Mouse (Mus musculus) midbrain, embryonic 13.5 days (tissue): ENCODE measurements around the gene Commd1. TPM values are rescaled to one million over a fixed set of nuclear protein-coding genes. Genes with fewer than 3 reads are reported as not detected.

Source experiments
- ATAC-seq: fragments of 200-750 bp; cut with Nextera tagmentation; 2 replicates; pipeline ENCODE4 v1.8.0; 2017; ENCODE audit warnings: mild to moderate bottlenecking, moderate TSS enrichment, moderate library complexity
- H3K27ac ChIP-seq: fragments of 300-500 bp; sonication (generic); 2 replicates; pipeline ENCODE4 v1.5.1; 2015; ENCODE audit warnings: inconsistent platforms, mild to moderate bottlenecking, moderate library complexity
- H3K27me3 ChIP-seq: fragments of 300-500 bp; sonication (generic); 2 replicates; pipeline ENCODE4 v1.6.1; 2015; ENCODE audit warnings: mild to moderate bottlenecking, inconsistent platforms
- H3K36me3 ChIP-seq: fragments of 300-500 bp; sonication (generic); 2 replicates; pipeline ENCODE4 v1.6.1; 2015; ENCODE audit warnings: mild to moderate bottlenecking, inconsistent platforms
- H3K4me1 ChIP-seq: fragments of 300-500 bp; sonication (generic); replicated peaks from 2 replicates; pipeline ENCODE4 v1.6.1; 2015; ENCODE audit warnings: inconsistent platforms
- H3K4me2 ChIP-seq: fragments of 300-500 bp; sonication (generic); replicated peaks from 2 replicates; pipeline ENCODE4 v1.6.1; 2015; ENCODE audit warnings: moderate library complexity, mild to moderate bottlenecking, inconsistent platforms
- H3K4me3 ChIP-seq: fragments of 300-500 bp; sonication (generic); replicated peaks from 2 replicates; pipeline ENCODE4 v1.5.1; 2015; ENCODE audit warnings: mild to moderate bottlenecking, inconsistent platforms
- H3K9ac ChIP-seq: fragments of 300-500 bp; sonication (generic); replicated peaks from 2 replicates; pipeline ENCODE4 v1.6.1; 2015; ENCODE audit warnings: mild to moderate bottlenecking, inconsistent platforms
- H3K9me3 ChIP-seq: fragments of 300-500 bp; sonication (generic); 2 replicates; pipeline ENCODE4 v1.6.1; 2016; ENCODE audit warnings: mild to moderate bottlenecking, inconsistent platforms
- WGBS: fragments of 180-500 bp; shearing (Covaris S2); methylation state at CpG from one replicate; pipeline ENCODE4 v1.1.7; 2015; 5-methylcytosine and 5-hydroxymethylcytosine counted together
- polyA plus RNA-seq: library from polyadenylated mRNA; unstranded; fragments of >200 nt; fragmentation: Nextera tagmentation; extraction: Ambion mirVana; gene quantifications from 2 replicates; pipeline ENCODE4 v1.2.1, GENCODE M21; 2015

Gene Commd1
- polyA plus RNA-seq, 1 experiment from 2014 or later: 307 TPM

- H3K4me3 ChIP-seq: no peak overlapping the region
- no peak overlapping the region for H3K4me2 ChIP-seq
- H3K9me3 ChIP-seq: no peaks in the 10 kb centered on the region
- no peaks in the 10 kb centered on the region for H3K27me3 ChIP-seq
- ATAC-seq: no peak
- peaks cover 12% of the 10 kb centered on the region; the same call in 1 of the 2 replicates for H3K4me1 ChIP-seq
- 90% methylated on average over 4 of the region's 4 CpGs for WGBS
- H3K36me3 ChIP-seq: 0 out of 2 replicates have a peak, but pooled peaks cover 8% of the 10 kb centered on the region
- no peak overlapping the region for H3K9ac ChIP-seq
- H3K27ac ChIP-seq: no peak overlapping the region
These were observed 84.5 kb downstream of the Commd1 start for GRCm38 (mm10) chr11:22897642-22898041.

GRCm38 (mm10) chr11:22897127-22897526 lies 85.1 kb downstream of the Commd1 start:
- Histone ChIP-seq H3K9ac (no peak overlapping the region), H3K9me3 (no peaks in the 10 kb centered on the region), H3K4me3 (no peak overlapping the region), H3K4me1 (peaks cover 15% of the 10 kb centered on the region; the same call in 1 of the 2 replicates), H3K4me2 (no peak overlapping the region), H3K27ac (no peak overlapping the region), H3K36me3 (0 out of 2 replicates have a peak, but pooled peaks cover 8% of the 10 kb centered on the region), H3K27me3 (no peaks in the 10 kb centered on the region)
- 93% methylated on average over 4 of the region's 4 CpGs for WGBS
- no peak for ATAC-seq

- WGBS: 55% methylated on average over 3 of the region's 3 CpGs
- peaks cover 15% of the 10 kb centered on the region; the same call in 1 of the 2 replicates for H3K4me1 ChIP-seq
- H3K27ac ChIP-seq: no peak overlapping the region
- peak; percentile 77 for ATAC-seq
- H3K9me3 ChIP-seq: no peaks in the 10 kb centered on the region
- 0 out of 2 replicates have a peak, but pooled peaks cover 1% of the 10 kb centered on the region for H3K36me3 ChIP-seq
- H3K4me2 ChIP-seq: no peak overlapping the region
- H3K27me3 ChIP-seq: no peaks in the 10 kb centered on the region
- no peak overlapping the region for H3K9ac ChIP-seq
- no peak overlapping the region for H3K4me3 ChIP-seq
These were observed 89.1 kb downstream of the Commd1 start for GRCm38 (mm10) chr11:22893075-22893474.

- H3K9me3 ChIP-seq: no peaks in the 10 kb centered on the region
These were observed 89.7 kb downstream of the Commd1 start for GRCm38 (mm10) chr11:22892466-22892865.

GRCm38 (mm10) chr11:22891876-22892275 lies 90.3 kb downstream of the Commd1 start:
- H3K4me2 ChIP-seq: no peak overlapping the region
- H3K9me3 ChIP-seq: no peaks in the 10 kb centered on the region
- no peak overlapping the region for H3K4me3 ChIP-seq
- no peaks in the 10 kb centered on the region for H3K36me3 ChIP-seq
- no peak overlapping the region for H3K9ac ChIP-seq
- ATAC-seq: no peak
- WGBS: 89% methylated on average over 7 of the region's 7 CpGs
- no peaks in the 10 kb centered on the region for H3K27me3 ChIP-seq
- H3K27ac ChIP-seq: no peak overlapping the region
- peaks cover 15% of the 10 kb centered on the region; the same call in 1 of the 2 replicates for H3K4me1 ChIP-seq

More at GRCm38 (mm10) chr11:22892466-22892865, 89.7 kb downstream of the Commd1 start:
- Histone ChIP-seq H3K27me3 (no peaks in the 10 kb centered on the region), H3K4me2 (no peak overlapping the region), H3K36me3 (no peaks in the 10 kb centered on the region), H3K27ac (no peak overlapping the region), H3K4me1 (peaks cover 15% of the 10 kb centered on the region; the same call in 1 of the 2 replicates), H3K9ac (no peak overlapping the region), H3K4me3 (no peak overlapping the region)
- ATAC-seq: no peak
- 80% methylated on average over 6 of the region's 6 CpGs for WGBS

- H3K27ac ChIP-seq: no peak overlapping the region
- 82% methylated on average over 9 of the region's 9 CpGs for WGBS
These were observed 90.9 kb downstream of the Commd1 start for GRCm38 (mm10) chr11:22891242-22891641.

GRCm38 (mm10) chr11:22889224-22889623 lies 93.0 kb downstream of the Commd1 start:
- 99% methylated on average over 3 of the region's 3 CpGs for WGBS
- ATAC-seq: no peak
- Histone ChIP-seq H3K27ac (no peak overlapping the region), H3K4me2 (no peak overlapping the region), H3K4me1 (peaks cover 15% of the 10 kb centered on the region; the same call in 1 of the 2 replicates), H3K36me3 (no peaks in the 10 kb centered on the region), H3K27me3 (no peaks in the 10 kb centered on the region), H3K4me3 (no peak overlapping the region), H3K9me3 (no peaks in the 10 kb centered on the region), H3K9ac (no peak overlapping the region)

More at GRCm38 (mm10) chr11:22891242-22891641, 90.9 kb downstream of the Commd1 start:
- Histone ChIP-seq H3K4me1 (peaks cover 15% of the 10 kb centered on the region; the same call in 1 of the 2 replicates), H3K9me3 (no peaks in the 10 kb centered on the region), H3K4me3 (no peak overlapping the region), H3K36me3 (no peaks in the 10 kb centered on the region), H3K4me2 (no peak overlapping the region), H3K27me3 (no peaks in the 10 kb centered on the region), H3K9ac (no peak overlapping the region)
- no peak for ATAC-seq

GRCm38 (mm10) chr11:22886991-22887390 lies 95.2 kb downstream of the Commd1 start:
- Histone ChIP-seq H3K9ac (no peak overlapping the region), H3K27ac (no peak overlapping the region), H3K4me1 (no peaks in the 10 kb centered on the region), H3K27me3 (no peaks in the 10 kb centered on the region), H3K4me3 (no peak overlapping the region), H3K4me2 (no peak overlapping the region), H3K36me3 (no peaks in the 10 kb centered on the region), H3K9me3 (no peaks in the 10 kb centered on the region)
- ATAC-seq: no peak
- 89% methylated on average over 4 of the region's 4 CpGs for WGBS

GRCm38 (mm10) chr11:22885350-22885749 lies 96.8 kb downstream of the Commd1 start:
- no peak for ATAC-seq
- Histone ChIP-seq H3K27ac (no peak overlapping the region), H3K27me3 (no peaks in the 10 kb centered on the region), H3K4me1 (no peaks in the 10 kb centered on the region), H3K9ac (no peak overlapping the region), H3K4me3 (no peak overlapping the region), H3K9me3 (no peaks in the 10 kb centered on the region), H3K4me2 (no peak overlapping the region), H3K36me3 (no peaks in the 10 kb centered on the region)
- WGBS: 100% methylated on average over 1 of the region's 1 CpGs

- ATAC-seq: no peak
- Histone ChIP-seq H3K4me3 (no peak overlapping the region), H3K9me3 (no peaks in the 10 kb centered on the region), H3K27me3 (no peaks in the 10 kb centered on the region), H3K9ac (no peak overlapping the region), H3K4me2 (no peak overlapping the region), H3K36me3 (no peaks in the 10 kb centered on the region), H3K27ac (no peak overlapping the region), H3K4me1 (no peaks in the 10 kb centered on the region)
- WGBS: 96% methylated on average over 2 of the region's 2 CpGs
These were observed 98.5 kb downstream of the Commd1 start for GRCm38 (mm10) chr11:22883676-22884075.

- Histone ChIP-seq H3K27me3 (no peaks in the 10 kb centered on the region), H3K4me1 (no peaks in the 10 kb centered on the region), H3K4me2 (no peak overlapping the region), H3K4me3 (no peak overlapping the region), H3K27ac (no peak overlapping the region), H3K36me3 (no peaks in the 10 kb centered on the region), H3K9me3 (no peaks in the 10 kb centered on the region), H3K9ac (no peak overlapping the region)
- ATAC-seq: no peak
These were observed 99.3 kb downstream of the Commd1 start for GRCm38 (mm10) chr11:22882926-22883325.

GRCm38 (mm10) chr11:22880383-22881172 lies 101.6 kb downstream of the Commd1 start:
- 72% methylated on average over 3 of the region's 3 CpGs for WGBS
- ATAC-seq: no peak
- H3K27me3 ChIP-seq: no peaks in the 10 kb centered on the region

More at GRCm38 (mm10) chr11:22880383-22881172, 101.6 kb downstream of the Commd1 start:
- Histone ChIP-seq H3K36me3 (no peaks in the 10 kb centered on the region), H3K4me1 (peaks cover 5% of the 10 kb centered on the region), H3K27ac (no peak overlapping the region), H3K4me3 (no peak overlapping the region), H3K9me3 (no peaks in the 10 kb centered on the region), H3K4me2 (no peak overlapping the region), H3K9ac (no peak overlapping the region)
